Mouse (Mus musculus): ENCODE measurements around the gene Pds5b.
"Not testable (repeated sequence)": the region's sequence is repeated elsewhere in the genome, so short reads cannot be mapped to it uniquely, and the experiment has no call there.

The Pds5b gene

DNA sequence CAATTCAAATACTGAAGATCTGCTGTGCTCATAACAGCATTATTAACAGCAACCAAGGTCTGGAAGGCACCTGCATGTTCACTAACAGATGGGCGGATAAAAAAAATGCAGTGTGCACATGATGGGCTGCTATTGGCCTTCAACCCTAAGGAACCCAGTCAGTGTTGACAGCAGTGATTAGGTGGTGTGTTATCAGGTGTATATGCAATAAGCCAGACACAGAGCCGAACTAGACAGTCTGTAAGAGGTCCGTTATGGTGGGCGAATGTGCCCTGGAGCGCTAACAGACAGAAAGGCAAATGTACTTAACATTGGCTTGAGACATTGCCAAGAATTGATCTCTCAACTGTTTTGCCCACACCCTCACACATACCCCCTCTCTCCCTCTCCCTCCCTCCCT is 156.0 kb downstream of the Pds5b start:
- DNase-seq: no peak

GRCm38 (mm10) chr5:150830718-150831117 is 157.2 kb downstream of the Pds5b start:
- DNase-seq: no peak

DNA sequence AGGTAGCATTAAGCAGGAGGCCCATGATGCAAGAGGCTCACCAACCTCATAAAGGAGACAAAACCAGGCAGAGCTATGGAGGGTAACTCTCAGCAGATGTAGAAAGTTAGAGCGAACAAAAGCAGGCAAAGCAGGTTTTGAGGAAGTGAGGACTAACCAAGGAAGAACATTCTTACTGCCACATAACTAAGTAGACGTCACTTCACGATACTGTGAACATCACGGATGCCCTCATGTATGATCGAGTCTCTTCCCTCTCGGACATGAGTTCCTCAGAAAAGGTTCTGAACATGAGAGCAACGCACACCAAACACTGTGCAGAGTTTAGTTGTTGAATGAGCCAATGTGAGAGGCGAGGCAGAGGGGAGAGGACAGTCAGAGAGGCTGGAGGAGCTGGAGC is 163.2 kb downstream of the Pds5b start:
- DNase-seq: no peak

- peak; percentile 71 for DNase-seq
Observed at GRCm38 (mm10) chr5:150839688-150840541, 166.4 kb downstream of the Pds5b start.

- peak; percentile 45 for DNase-seq
Observed at GRCm38 (mm10) chr5:150840596-150840995, 167.1 kb downstream of the Pds5b start.

DNA sequence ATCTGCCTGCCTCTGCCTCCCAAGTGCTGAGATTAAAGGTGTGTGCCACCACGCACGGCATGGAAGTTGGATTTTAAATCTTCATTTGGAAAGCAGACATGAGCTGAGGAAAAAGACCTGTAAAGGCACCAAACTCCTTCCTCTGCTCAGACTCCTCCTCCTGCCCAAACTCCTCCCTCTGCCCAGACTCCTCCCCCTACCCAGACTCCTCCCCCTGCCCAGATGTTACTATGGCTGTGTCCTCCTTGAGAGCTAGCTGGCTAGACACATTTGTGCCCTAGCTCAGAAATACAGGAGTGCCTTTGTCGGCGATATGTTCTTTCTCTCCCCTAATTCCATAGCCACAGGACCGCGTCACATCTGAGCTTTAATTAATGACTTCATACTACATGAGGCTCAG is 172.4 kb downstream of the Pds5b start:
- no peak for DNase-seq

GRCm38 (mm10) chr5:150850821-150851220 is 177.3 kb downstream of the Pds5b start:
- no peak for DNase-seq

- DNase-seq: not testable (repeated sequence)
Observed at GRCm38 (mm10) chr5:150852097-150852496, 178.6 kb downstream of the Pds5b start.

DNA sequence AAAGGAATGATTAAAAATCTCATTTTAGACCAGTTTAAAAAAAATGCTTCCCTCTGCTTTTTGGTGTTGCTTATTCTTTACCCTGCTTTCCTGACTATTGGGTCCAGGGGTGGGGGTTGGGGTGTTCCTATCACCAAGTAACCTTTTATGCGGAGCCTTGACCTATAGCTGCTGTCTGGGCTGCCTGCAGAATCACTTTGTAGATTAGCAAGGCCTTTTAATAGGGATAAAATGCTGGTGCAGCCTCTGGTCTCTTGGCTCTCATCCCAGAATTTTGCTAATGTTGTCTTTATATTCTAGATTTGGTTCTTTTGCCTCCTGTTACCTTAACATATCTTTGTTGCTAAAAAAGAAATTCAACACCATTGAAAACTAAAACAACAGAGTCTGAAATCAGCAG is 181.0 kb downstream of the Pds5b start:
- DNase-seq: peak; percentile 4

DNA sequence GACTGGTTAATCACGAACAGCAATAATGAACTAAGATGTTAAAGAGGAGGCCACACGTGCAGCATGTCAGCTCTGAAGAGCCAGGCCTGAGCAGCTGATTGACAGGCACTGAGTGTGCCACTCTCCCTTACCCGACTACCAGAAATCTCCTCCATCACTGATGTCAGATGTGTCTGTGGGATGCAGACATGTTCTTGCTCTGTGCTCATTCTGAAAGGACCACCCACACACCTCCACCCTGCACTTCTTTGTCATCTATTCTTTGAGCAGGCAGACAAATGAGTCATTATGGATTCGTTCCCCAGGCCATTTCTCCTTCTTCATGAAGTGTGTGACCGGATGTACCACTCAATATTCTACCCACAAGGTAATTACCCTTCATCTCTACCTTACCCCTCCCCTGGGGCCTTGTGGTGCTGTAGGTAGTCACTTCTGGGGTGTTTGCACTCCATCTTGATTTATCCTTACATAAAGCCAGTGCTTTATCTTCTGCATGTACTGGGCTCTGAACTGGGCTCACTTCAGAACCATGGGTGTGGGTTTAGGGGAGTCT is 186.2 kb downstream of the Pds5b start:
- no peak for DNase-seq
